Mouse (Mus musculus) ovary, postnatal 10 days (tissue): ENCODE measurements around the gene Mettl25.
A peak's percentile ranks its signal among the peaks of the same experiment; 100 is the strongest.

Experiments
- DNase-seq: peaks from one replicate; pipeline ENCODE4 v3.0.0; 2022; ENCODE audit warnings: low spot score

Gene Mettl25

GRCm38 (mm10) chr10:105840928-105841888, at the start of gene Mettl25, which contains the start of gene Ccdc59:
Gene Mettl25 (minus strand): TSS chr10:105841380.
Gene Ccdc59 (plus strand): TSS chr10:105841067.
- peak; percentile 93 for DNase-seq

DNA sequence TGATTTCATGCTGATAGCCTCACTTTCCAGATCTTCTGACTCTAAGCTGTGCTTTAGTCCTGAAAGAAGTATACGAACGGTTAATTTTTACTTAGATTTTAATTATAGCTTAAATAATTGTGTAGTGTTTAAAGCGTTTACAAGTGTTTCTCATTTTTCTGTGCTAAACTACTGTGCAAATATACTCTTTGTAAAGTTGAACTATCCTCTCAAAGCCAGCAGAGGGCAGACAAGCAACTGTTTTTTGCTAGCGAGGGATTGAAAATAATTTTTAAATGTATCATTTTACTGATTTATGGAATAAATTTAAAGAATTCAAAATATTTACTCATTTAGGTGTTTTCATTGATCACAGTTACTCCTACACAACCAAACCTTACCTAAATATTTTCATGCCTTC, 26.1 kb upstream of the Mettl25 start:
- no peak for DNase-seq

DNA sequence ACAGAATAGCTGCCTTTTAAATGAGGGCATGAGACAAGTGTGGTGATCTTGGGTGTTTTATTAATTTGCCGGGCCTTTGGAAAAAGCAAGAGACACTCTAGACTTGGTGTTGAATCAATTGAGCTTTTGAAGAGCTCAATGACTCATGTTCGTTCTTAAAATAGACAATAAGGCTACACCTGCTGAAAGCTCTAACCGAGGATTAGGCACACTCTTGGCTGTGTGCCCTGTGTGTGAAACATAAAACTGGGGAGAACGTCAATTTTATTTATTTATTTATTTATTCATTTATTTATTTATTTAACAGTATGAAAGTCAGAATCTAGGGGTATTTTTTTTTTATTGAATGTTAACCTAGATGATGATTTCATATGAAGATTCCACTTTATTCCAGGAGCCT, 10.0 kb upstream of the Mettl25 start:
- DNase-seq = no peak

DNA sequence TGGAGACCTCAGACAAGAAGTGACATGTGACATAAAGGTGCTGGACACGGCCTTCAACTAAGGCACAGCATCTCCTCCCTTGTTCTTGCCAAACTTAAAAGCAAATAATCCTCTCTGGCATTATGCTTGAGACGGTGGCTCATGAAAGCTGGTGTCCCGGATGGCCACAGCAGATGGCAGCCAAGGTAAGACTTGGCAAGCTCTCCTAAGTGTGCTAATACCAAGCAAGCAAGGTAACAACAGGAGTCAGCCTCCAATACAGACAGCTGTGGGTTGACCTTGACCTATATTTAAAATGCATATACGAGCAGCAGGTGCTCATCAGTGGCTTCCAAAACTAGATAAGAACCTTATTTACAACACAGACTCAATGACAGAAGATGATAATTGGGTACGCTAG, 9.1 kb upstream of the Mettl25 start:
- no peak for DNase-seq

GRCm38 (mm10) chr10:105842574-105842973, 1.4 kb upstream of the Mettl25 start:
- no peak for DNase-seq

GRCm38 (mm10) chr10:105834627-105835228, 6.5 kb downstream of the Mettl25 start:
- no peak for DNase-seq

- DNase-seq = no peak
Observed at GRCm38 (mm10) chr10:105806259-105807010, 34.7 kb downstream of the Mettl25 start.

DNA sequence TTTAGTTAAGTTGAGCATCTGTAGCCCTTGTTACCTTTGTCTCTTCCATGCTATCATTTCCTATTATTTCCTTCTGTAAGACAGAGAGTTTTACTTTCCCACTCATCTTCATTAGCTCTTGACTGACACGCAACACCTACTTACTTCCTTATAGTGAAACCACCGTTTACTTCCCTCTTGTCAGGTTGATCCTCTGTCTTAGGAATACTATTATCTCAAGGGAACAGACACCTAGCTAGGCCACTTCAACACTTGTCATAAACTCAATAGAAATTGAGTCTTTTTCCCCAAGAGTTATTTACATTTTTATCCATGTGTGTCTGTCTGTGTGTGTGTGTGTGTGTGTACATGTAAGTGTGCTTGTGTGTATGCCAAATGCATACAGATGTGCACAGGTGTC, 37.7 kb downstream of the Mettl25 start:
- DNase-seq = no peak

DNA sequence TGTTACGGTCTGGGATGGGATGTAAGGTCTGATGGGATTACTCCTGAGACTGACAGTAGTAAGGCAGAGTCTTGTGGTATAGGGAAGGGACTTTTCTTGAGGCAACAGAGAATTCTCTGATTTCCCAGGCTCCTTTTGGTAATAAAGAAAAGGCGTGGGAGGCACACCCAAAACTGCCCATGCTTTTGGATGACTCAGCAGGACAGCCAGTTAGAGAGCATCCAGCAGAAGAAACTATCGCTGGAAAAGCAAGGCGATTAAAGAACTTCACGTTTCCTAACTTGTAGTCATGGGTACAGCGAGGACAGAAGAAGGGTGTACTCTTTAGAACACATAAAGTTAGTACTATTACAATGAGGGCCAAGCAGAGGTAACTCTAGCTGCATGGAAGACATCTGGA, 39.0 kb downstream of the Mettl25 start:
- no peak for DNase-seq

DNA sequence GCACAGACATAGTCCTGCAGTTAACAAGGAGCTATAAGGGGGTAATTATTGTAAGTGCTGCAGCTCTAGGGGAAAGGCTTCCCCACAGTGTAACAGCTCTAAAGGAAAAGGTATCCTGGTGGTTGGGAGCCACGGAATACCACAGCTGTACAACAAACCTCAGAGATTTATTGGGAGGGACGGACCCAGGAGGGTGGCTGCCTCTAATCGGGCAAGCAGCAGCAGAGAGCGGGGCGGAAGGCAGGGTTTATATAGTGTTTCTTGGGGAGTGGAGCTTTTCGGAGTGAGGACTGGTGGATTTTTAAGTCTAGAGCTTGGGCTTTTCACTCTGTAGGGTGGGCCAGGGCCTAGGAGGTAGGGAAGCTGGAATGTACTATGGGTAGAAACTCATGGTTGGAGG, 40.0 kb downstream of the Mettl25 start:
- no peak for DNase-seq

DNA sequence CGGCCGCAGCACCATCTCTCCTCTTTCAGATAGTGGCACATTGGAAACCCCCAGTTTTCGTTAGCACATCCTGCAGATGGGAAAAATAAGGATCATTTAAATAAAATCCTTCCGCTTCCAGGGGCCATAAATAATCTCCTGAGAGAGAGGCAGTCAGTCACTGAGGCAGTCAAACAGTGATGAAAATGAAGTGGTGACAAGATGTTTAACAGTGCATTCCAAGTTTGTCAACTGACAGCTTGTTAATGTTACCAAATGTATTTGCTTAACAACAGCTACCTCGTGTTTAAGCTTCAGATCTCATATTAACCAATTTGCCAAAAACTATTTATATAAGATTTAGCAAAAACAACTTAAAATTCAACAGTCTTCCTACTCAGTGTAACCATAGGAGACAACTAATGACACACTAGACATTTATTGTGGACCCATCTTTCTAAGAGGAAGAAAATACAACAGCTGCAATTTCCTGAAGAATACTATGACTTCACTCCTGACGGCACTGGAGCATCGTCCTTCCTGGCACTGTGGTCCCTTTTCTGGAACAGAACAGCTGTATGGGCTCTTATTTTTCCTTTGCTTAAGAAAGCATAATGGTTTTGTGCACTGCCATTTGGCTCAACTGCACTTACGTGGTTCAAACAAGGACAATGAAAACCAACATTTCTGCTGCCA, 43.8 kb downstream of the Mettl25 start:
- no peak for DNase-seq

GRCm38 (mm10) chr10:105793776-105794552, 47.2 kb downstream of the Mettl25 start:
- DNase-seq = no peak

DNA sequence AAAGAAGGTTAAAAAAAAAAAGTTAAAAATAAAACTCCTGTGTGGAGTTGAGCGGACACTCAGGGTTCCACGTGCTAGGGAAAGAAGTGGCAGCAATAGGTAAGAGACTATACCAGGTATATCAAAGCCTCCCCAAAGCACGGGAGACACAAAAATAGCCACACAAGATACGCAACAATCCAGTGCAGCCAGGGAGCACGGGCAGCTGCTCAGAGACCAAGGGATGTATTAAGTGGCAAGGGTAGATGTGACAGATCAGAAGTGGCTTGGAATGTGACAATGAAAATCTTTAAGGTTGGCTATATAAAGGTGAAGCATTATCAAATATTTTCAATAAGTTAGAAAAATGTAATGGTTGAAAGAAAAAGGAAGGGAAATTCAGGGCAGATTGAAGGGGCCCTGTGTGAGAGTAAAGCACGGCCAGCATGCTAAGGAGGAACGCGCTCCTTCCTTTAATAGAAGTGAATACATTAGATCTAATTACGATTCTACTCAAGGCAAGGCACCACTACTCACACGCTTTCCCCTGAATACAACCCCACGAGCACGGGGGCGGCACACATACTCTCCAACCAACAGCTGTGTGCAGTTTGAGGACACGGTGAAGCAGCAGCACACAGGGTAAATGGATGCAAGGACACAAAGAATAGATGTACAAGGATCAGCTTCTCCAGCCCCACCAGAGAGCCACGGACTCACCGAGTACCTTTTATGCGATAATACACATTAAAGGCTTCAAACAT, 52.3 kb downstream of the Mettl25 start:
- no peak for DNase-seq

GRCm38 (mm10) chr10:105783766-105784165, 57.4 kb downstream of the Mettl25 start:
- no peak for DNase-seq

DNA sequence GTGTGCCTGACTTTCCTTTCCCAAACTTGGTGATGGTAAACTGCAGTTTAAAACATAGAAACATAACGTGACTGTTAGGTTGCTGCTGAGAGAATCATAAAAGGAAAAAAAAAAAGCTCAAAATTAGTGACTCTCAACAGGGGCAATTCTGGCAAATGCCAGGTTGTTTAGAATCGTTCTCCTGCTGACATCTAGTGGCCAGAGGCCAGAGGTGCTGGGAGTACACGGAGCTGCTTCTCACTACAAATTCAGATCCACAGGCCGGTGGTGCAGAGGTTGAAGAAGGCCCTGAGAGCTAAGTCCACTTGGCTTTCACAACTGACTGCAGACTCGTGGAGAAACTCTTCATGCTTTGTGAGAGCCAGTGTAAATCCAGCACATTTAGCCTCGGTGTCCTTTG, 66.8 kb downstream of the Mettl25 start:
- DNase-seq = peak; percentile 33

GRCm38 (mm10) chr10:105772821-105773302, 68.3 kb downstream of the Mettl25 start:
- no peak for DNase-seq

DNA sequence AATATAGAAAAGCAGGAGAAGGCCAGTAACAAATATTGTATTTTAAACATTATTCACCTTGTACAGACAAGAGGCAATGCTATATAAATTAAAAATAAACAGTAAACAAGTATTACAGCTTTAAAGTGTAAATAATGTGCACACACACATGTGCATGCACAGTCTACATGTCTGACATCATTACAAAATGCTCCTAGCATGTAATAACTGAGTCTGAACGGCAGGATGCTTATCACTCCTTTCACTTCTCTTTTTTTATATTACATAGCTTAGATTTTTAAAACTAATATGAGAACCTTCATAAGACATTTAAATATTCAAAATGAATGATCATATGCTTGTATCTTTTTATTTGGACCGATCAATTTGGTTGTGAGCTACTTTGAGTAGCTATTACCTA, 77.2 kb downstream of the Mettl25 start:
- no peak for DNase-seq

GRCm38 (mm10) chr10:105760460-105760859, 80.7 kb downstream of the Mettl25 start:
- no peak for DNase-seq

- DNase-seq = no peak
Observed at GRCm38 (mm10) chr10:105760046-105760445, 81.1 kb downstream of the Mettl25 start.
